Mouse (Mus musculus) c-Kit-negative CD71-positive TER-119-positive erythroid progenitor cells, embryonic 14.5 days (primary cell): ENCODE results near the gene Ostf1.

Experiments
- DNase-seq: peaks from one replicate; pipeline ENCODE4 v3.0.0-alpha.2; 2013; ENCODE audit warnings: low read depth, low spot score

The Ostf1 gene

DNA sequence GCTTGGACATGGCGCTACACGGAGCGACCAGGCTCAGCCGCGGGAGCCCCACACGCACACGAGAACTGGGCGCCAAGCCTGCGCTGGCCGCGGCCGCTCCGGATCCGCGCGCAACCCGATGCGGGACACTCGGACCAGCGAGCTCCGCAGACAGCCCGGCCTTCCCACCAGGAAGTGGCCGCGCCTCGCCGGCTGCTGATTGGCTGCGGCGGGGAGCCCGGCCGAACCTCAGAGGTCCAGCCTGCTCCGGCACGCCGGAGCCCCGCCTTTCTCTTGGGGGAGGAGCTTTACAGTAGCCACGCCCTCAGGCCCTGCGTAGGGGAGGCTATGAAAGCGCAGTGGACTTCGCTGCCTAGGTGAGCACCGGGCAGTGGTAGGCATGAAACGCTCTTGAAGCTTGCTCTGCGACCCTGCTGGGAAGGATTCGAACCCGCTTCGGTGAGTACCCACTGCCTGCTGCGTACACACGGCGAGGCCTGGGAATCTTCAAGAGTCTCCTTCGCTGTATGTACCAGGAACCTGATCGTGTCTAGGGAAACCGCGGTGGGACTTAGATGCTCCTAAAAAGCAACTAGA lies at the start of gene Ostf1, which contains the start of gene Nmrk1:
Gene Ostf1 (minus strand): TSS at position 180 of the 576 bp plus-strand sequence.
Gene Nmrk1 (plus strand): TSS at position 307 of the 576 bp plus-strand sequence.
- peak; percentile 85 for DNase-seq

DNA sequence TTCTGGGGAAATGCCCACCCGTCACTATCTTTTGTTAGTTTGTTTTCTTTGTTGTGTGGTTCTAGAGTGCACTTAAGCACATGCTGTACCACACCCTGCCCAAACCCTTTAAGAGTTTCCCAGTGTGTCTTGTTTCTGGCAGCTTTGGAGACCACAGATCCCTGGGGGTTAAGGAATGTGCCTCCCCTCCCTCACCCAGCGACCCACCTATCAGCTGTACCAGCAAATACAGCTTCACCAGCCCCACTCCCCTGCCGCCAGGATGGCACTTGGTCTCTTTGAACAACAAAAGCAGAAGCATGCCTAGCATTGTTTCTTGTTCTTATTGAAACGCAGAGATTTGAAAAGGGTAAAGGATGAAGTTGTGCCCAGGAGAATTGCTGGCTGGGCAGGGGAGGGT lies 41.5 kb upstream of the Ostf1 start:
- DNase-seq: no peak

DNA sequence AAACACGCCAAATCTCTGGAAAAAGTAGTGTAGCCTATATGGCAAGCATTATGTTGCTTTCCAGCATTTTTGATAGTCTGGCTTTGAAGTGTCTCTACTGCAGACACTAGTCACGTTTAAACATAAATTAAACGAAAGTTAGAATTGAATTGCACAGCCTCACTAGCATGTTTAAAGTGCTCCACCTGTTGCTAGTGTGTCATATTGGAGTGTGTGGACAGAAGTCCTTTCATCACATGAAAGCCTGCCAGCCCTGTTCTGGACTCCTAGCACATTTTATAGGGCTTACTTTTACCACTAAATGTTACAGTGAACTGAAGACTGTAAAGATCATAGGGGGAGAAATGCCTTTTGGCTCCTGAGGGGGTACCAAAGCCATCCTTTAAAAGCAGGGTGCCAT lies 40.9 kb upstream of the Ostf1 start:
- DNase-seq: no peak

DNA sequence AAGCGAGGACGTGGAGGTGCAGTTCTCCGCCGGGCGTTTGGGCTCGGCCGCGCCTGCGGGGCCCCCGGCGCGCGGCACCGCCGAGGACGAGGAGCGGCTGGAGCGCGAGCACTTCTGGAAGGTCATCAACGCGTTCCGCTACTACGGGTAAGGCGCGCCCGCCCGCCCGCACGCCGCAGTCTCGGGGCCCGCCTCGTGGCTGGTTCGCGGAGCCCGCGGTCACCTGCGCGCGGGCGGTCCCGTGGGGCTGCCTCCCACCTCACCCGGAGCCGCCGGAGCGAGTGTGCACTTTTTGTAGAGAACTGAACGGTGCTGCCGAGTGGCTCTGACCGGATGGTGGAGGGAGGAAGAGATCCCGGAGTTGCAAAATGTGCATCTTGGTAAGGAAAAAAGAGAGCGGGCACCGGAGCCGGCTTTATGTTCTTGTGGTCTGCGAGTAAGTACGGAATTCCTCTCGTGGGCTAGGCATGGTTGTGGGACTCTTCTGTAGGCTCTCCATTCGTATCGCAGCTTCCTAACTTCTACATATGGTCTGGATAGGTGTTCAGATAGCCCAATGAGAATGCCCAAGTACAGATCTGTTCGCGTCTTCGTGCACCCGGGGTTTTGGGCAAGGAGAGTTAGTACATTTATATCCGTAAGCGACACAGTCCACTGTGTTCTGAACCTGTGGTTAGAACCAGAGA lies 39.6 kb upstream of the Ostf1 start:
- peak; percentile 48 for DNase-seq

DNA sequence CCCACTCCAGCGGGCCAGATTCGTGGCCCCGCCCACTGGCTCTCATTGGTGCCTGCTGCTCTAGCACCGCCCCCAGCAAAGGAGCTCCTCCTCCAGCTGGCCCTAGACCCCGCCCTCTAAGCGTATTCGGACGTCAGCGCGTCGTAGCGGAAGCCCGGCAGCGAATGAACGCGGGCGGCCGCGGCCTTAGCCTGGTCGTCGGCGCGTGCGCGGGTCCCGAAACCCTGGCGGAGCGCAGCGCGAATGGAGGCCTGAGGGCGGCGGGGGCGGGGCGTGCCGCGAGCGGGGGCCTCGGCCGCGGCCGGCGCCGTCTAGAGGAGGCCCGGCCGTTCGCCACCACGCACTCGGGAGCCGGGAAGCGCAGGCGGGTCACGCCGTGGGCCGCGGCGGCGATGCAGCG lies 39.0 kb upstream of the Ostf1 start, which contains the start of gene Carnmt1:
Gene Carnmt1 (plus strand): TSS at position 157 of the 400 bp plus-strand sequence.
- DNase-seq: peak; percentile 96

DNA sequence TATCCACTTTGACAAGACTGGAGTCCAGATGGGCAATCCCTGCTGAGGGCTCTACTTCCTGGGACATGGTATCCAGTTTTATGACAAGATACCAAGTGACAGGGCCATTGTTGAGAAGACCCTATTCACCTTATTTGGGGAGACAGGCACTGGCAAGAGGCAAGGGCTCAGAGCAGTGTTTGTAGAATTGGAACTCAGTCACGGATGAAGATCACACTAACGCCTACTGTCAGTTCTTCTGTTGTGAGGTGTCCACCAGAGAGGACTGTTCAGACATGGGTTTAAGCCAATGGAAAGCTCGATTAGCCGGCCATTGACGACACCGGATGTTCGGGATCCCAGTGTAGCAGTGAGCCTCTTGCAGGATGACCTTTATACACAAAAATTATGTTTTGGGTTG lies 37.9 kb upstream of the Ostf1 start:
- DNase-seq: no peak

DNA sequence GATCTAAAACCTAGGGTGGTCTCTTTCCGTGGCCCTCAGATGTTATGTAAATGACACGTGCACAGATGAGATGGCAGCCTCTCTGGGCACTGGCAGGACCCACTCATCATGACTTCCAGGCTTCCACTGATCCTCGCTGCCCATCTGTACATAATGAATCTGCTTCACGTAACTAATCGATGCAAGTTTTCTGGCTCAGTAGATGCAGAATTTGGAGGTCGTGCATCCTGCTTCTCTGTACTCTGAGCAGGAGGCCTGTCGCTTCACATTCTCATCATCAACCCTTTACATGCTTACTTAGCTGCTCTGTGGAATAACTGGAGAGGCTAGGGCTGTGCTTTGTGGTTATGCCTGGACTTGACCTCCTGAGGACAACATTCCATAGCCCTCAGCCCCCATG lies 35.3 kb upstream of the Ostf1 start:
- no peak for DNase-seq

DNA sequence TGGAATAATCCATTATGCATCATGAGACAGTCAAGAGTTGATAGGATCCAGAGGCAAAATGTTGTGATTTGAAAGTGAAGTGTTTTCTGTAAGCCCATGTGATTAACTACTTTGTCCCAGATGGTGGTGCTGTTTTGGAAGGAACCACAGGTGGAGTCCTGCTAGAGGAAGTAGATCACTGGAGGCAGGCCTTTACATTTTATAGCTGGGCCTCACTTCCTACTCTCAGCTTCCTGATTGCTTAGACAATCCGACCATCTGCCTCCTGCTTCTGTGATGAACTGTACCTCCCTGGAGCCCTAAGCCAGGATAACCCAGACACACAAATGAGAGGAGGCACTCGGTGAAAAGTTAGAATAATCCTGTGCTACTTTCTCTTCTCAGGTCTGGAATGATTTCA lies 32.3 kb upstream of the Ostf1 start:
- DNase-seq: no peak

DNA sequence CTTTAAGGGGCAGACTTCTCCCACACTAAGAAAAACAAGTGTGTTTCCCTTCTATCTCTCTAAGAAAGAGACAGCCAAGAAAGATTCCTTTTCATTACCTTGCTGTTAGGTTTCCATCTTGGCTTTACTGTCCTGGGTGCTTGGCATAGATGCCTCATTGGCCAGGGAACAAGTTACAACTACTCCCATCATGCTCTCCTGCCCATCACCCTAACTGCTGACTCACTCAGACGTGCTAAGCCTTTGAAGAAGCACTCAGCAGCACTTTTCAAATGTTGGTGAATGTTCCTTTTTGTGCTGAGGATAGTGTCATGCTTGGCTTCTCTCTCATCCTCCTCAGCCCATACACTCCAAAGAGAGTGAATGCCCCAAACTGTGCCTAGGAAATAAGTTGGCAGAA lies 30.1 kb upstream of the Ostf1 start:
- no peak for DNase-seq

DNA sequence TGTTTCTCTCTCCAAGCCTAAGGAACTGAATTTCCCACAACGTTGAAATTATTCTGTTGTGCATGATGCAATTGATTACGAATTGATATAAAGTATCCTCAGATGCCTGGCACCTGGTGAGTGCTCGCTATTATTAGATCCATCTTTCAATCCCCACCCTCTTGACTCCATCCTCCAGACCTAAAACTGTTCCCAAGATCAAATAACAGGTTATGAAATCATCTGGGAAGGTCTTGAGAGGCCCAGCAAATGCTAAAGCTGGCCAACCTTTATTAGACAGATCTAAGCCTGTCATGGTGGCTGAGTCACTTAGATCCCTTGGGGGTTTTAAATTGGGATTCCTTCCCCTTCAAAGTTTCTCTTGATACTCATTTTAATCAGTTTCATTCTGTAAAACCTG lies 28.8 kb upstream of the Ostf1 start:
- no peak for DNase-seq

DNA sequence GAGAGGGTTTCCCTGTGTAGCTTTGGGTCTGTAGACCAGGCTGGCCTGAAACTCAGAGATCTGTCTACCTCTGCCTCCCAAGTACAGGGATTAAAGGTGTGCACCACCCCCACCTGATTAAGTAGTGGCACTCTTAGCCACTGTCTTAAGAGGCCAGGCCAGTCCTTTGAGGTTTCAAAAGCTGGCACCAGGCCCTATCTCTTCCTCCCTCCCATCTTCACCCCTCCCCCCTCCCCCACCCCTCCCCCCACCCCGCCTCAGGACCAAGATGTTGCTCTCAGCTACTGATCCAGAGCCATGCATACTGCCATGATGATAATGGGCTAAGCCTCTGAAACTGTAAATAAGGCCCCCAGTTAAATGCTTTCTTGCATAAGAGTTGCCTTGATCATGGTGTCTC lies 27.7 kb upstream of the Ostf1 start:
- no peak for DNase-seq

DNA sequence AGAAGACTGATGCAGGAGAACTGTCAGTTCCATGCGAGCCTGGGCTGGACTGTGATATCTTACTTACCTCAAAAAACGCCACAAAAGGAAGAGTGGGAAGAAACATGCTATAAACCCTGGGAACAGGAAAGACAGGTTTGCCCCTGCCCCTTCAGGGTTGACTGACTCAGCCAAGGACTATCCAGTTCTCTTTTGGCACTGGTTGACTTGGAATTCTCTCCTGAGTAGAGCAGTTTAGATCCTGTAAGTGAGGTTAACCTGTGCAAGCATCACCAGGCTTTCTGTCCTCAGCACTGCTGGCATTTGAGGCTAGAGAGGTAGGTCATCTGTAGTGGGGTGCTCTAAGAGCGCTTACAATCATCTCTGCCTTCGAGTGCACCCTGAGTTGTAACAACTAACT lies 26.9 kb upstream of the Ostf1 start:
- no peak for DNase-seq

DNA sequence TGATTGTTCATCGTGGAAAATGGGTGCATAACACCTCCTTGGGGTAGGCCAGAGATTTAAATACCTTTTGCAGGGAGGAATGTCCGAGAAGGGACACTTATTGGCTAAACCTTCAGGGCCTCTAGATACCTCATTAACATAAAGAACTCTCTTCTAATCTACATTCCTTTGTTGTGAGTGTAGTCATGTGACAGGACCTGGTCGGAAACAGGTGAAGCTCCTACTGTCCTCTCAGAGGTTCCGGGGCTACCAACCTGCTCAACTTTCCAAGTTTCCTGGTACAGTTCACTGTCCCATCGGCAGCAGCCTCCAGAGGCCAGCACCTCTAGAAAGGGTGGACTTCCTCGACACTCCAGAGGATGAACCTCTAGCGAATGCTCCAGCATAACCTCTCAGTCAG lies 24.4 kb upstream of the Ostf1 start:
- no peak for DNase-seq

DNA sequence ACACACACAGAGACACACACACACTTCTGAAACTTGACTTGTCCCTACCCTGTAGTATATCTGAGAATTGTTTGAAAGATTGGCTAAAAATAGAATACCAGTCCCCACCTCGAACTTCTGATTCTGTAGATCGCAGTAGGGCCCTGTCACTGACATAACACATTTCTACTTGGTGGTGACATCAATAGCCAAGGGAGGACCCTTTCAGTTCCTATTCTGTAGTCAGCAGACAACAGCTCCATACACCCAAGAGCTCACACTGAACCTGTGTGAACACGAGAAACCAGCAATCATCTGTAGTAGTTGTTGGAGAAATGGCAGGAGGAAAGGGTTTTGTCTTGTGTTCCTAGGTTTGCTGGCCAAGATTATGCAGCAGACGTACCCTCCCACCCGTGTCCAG lies 23.4 kb upstream of the Ostf1 start:
- DNase-seq: no peak

DNA sequence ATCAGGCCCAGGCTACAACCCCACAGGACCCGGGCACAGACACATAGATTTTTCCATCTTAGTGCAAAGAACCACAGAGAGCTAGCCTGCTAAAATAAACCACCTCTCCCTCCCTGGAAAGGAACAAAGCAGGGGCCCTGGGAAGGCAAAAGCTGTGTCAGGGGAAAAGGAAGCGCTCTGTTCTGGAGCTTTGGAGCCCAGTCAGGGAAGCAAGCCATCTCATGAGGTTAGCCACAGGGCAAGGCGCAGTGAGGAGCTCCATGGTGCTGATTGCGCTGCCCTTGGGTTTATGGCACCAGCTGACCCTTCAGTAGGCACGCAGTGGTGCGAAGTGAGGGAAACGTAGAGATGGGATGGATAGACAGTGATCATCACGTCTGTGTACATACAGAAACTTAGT lies 22.7 kb upstream of the Ostf1 start:
- DNase-seq: no peak

DNA sequence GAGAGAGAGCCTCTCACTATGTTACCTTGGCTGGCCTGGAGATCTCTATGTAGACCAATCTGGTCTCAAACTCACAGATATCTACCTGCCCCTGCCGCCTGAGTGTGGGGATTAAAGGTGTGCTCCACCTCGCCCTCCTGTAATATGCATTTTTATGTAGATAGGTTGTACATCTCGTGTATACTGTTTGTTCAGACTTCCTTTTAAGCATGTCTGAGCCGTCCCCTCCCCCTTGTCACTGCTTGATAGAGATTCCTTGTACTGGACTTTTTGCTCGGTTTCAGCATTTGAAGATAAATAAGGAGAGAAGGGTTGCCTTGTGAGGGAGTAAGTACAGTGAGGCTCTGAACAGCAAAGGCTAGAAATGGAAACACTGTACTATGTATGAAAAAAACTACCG lies 21.4 kb upstream of the Ostf1 start:
- DNase-seq: no peak

DNA sequence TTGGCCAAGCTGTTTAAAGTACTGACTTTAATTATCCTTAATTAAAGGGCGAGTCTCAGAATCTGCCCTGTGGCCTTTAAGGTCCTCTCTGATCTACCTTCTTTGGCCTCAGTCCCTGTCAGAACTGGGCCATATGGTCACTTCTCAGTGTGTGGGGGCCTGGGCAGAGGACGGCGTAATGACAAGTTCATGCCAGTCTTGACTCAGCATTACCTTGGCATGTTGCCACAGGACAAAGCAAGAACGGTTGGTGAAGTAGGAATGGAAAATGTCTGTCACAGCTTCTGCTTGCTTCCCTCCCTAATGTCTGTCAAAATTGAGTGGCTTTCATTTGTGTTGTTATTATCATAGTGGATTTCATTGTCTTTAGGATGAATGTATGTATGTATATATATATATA lies 21.0 kb upstream of the Ostf1 start:
- DNase-seq: no peak

DNA sequence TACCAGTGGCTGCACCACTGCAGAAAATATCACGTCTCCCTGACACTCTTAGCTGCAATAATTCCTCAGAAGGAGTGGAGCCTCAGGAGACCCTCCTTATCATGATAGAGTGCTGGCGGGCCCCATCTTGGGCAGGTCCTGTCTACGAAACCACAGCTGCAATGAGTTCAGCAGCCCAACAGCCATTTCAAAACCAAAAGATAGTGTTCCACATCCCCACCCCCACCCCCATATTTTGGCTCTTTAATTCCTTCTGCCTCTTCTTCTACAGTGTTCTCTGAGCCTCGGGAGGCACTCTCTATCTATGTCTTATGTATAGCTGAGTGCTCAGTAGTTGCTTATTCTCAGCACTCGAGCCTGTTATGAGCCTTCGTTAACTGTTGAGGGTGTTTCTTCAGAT lies 18.9 kb upstream of the Ostf1 start:
- no peak for DNase-seq

DNA sequence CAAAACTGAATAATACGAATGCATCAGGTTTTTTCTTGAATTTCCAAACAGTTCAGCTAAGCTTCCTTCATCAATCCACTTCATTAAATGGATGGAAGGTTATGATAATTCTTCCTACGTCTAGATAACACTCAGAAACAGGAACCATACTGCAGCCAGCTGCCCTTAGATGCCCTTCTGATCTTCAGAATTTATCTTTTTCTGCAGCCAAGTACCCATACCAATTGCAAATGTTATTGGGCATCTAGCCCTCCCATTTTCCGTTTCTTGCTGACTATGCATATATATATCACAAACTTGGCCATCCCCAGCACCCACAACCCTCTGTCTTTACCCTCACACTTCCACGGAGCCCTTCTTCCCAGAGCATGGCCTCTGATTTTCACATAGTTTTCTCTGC lies 18.3 kb upstream of the Ostf1 start:
- no peak for DNase-seq

DNA sequence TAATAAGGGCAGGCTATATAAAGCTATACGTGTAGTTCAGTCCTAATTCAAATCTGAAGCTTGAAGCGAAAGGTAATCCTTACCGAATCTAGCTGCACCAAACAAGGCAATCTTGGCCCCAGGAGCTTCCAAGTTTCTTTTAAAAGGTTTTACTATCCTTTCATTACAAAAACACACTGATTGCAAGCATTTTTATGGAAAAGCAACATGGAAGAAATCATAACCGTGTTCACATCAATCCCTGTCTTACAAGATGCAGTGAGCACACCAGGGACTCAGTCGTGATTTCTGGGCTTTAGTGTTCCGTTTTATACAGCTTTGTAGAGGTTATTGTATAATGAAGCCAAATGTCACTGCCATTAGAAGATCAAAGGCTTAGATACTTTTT lies 16.9 kb upstream of the Ostf1 start:
- DNase-seq: no peak

DNA sequence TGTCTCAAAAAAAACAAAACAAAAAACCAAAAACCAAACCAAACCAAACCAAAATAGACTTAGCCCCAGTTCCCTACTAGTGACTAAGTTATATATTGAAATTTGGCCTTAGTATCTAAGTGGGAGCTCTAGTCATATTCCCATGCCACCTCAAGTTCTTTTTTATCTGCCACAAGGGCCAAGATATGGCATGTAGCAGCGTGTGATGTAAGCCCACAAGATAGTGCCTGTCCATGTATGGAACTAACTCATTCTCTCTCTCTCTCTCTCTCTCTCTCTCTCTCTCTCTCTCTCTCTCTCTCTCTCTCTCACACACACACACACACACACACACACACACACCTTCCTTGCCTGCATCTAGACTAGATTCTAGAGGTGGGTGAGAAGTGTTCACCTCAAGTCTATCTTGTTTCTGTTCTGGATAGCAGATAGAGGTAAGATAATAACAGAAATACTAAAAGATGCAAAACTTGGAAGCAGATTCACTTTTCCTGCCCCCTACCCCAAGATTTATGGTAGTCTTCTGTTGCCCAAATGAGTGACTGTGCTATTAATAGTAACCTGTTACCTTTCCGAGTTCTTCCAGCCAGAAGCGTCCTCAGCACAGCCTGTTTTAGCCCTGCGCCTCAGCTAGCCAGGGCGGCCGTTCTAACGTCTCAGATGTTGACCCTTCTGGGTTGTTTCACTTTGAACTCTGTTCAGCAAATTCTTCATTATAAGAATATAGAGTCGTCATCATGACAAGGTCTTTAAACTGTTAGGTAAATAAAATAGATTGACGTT lies 16.3 kb upstream of the Ostf1 start:
- no peak for DNase-seq

DNA sequence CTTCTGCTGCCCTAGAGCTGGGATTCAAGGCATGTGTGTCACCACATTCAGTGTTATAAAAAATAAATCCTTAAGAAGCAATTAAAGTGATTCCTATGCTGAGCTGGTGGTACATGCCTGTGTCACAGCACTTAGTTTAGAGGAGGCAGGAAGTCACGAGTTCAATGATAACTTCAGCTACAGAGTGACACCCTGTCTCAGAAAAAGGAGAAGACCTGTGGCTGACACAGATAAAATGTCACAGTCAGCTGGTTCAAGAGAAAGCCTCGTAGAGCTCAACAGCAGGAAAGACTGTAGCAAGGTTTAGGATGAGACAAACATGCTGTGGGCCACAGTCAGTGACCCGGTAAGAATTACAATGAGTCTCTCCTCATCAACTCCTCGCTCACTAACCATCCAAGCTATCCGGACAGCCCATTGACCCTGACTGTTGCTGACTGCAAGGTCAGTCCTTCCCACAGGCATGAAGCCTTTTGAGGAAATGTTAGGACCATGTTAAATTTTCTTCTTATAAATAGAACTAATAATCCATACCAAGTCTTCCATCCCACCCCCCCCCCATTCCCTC lies 15.3 kb upstream of the Ostf1 start:
- DNase-seq: no peak

DNA sequence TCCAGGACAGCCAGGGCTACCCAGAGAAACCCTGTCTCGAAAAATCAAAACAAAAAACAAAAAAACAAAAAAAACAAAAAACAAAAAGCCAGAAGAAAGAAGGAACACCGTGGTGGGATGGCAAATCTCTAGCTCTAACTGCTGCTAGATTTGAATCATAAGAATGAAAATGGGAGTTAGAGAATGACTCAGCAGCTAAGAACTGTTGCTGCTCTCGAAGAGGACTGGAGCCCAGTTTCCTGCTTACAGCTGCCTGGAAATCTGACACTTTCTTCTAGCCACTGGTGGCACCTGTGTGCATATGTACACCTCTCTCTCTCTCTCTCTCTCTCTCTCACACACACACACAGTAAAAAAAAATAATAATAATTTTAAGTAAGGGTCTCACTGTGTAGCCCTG lies 14.8 kb upstream of the Ostf1 start:
- DNase-seq: no peak
